8 mouse cellular contexts compared by ENCODE assay signal in genomic region chr5:130023767-130024539, GRCm38 (mm10). TPM values are rescaled to one million over a fixed set of nuclear protein-coding genes. Genes with fewer than 3 reads are reported as not detected.
A peak's percentile ranks its signal among the peaks of the same experiment; 100 is the strongest.
DNase-seq lines count a peak whose midpoint lies in the region; ATAC-seq and TF ChIP-seq lines count a peak whose summit lies in the region.

No protein-coding gene starts in this region.

- TF ChIP-seq EP300 in MEL (IDR thresholded peaks at IDR 0.05; ENCODE audit: low read depth in 1 of 2, low read length in 2 of 2): no peak; a peak in 1 of 4 replicates

- H3K9me3 ChIP-seq in MEL (replicated peaks; ENCODE audit: insufficient read depth, low read length): no peaks in the 10 kb centered on the region
- H3K9me3 ChIP-seq in lung, embryonic 16.5 days (ENCODE audit: control insufficient read depth, low read length): no peaks in the 10 kb centered on the region

- H3K9ac ChIP-seq in MEL (ENCODE audit: control insufficient read depth, low read depth, low read length, poor library complexity, severe bottlenecking): peak overlapping the region; percentile 74
- H3K9ac ChIP-seq in lung, embryonic 16.5 days (ENCODE audit: low read length): peak overlapping the region; percentile 58

- peak overlapping the region; percentile 73 for H3K4me2 ChIP-seq in lung, embryonic 16.5 days (ENCODE audit: low read depth, low read length)

- TF ChIP-seq POLR2A in MEL (IDR thresholded peaks at IDR 0.05; ENCODE audit: control insufficient read depth in 1 of 2, insufficient read depth in 1 of 2, low read depth in 1 of 2, low read length in 2 of 2, poor library complexity in 1 of 2): peak; percentile 55 to 82; a peak in 3 of 4 replicates
- TF ChIP-seq POLR2A in cerebellum, adult 2 months (IDR thresholded peaks at IDR 0.05; ENCODE audit: borderline replicate concordance, insufficient read depth, low read length): peak; percentile 41; the same call in 1 of the 2 replicates

- H3K27me3 ChIP-seq in MEL (ENCODE audit: control insufficient read depth in 1 of 2, insufficient read depth in 2 of 2, low read length in 2 of 2): no peaks in the 10 kb centered on the region
- H3K27me3 ChIP-seq in cerebellum, adult 2 months (ENCODE audit: control insufficient read depth, insufficient read depth, low read length): no peaks in the 10 kb centered on the region
- no peaks in the 10 kb centered on the region for H3K27me3 ChIP-seq in lung, embryonic 16.5 days (ENCODE audit: control insufficient read depth, insufficient read depth, low read depth, low read length)

- DNase-seq in MEL (ENCODE audit: low read depth, low spot score): peak; percentile 96
- DNase-seq in cerebellum, adult 2 months: peak; percentile 77 to 78
- DNase-seq in forelimb bud, embryonic 11.5 days (ENCODE audit: low read depth, low spot score): peak; percentile 83
- DNase-seq in layer of hippocampus, adult 9-10 months (ENCODE audit: low spot score): peak; percentile 67
- peak; percentile 54 for DNase-seq in ovary, postnatal 10 days (ENCODE audit: low spot score)
- peak; percentile 64 to 68 for DNase-seq in thymus, postnatal 10 days (ENCODE audit: low spot score in 2 of 2)

- TF ChIP-seq CTCF in MEL (IDR thresholded peaks at IDR 0.05 in 2 of 3, conservative IDR thresholded peaks at IDR 0.05 in 1 of 3; ENCODE audit: control insufficient read depth in 1 of 3, insufficient read depth in 1 of 3, low read depth in 2 of 3, low read length in 3 of 3, poor library complexity in 1 of 3, severe bottlenecking in 1 of 3): peak; percentile 79 to 84 (median 80)
- TF ChIP-seq CTCF in cerebellum, adult 2 months (IDR thresholded peaks at IDR 0.05; ENCODE audit: borderline replicate concordance, insufficient read depth, low read depth, low read length): peak; percentile 87

- ATAC-seq in hematopoietic stem cell, adult 5-6 weeks (replicated peaks in 1 of 2; ENCODE audit: insufficient read depth in 1 of 2, low FRiP score in 2 of 2, low TSS enrichment in 1 of 2, low read depth in 1 of 2, poor library complexity in 2 of 2, severe bottlenecking in 2 of 2): peak; percentile 93 to 94
- peak; percentile 95 for ATAC-seq in lung, embryonic 16.5 days (ENCODE audit: low read depth)

- H3K27ac ChIP-seq in MEL (ENCODE audit: control insufficient read depth, low read depth, low read length): peak overlapping the region; percentile 41
- H3K27ac ChIP-seq in cerebellum, adult 2 months (ENCODE audit: insufficient read depth, low read length): no peak overlapping the region
- H3K27ac ChIP-seq in lung, embryonic 16.5 days (ENCODE audit: low read length): peak overlapping the region; percentile 48

- peaks cover 0 to 3% of the 10 kb centered on the region in 2 experiments; a peak in 1 of 4 replicates for H3K36me3 ChIP-seq in MEL (ENCODE audit: control insufficient read depth in 1 of 2, insufficient read depth in 2 of 2, low read length in 2 of 2)
- no peaks in the 10 kb centered on the region for H3K36me3 ChIP-seq in lung, embryonic 16.5 days (ENCODE audit: control insufficient read depth, insufficient read depth, low read length)

- H3K79me2 ChIP-seq in MEL (ENCODE audit: control insufficient read depth, insufficient read depth, low read length, poor library complexity): no peaks in the 10 kb centered on the region; the same call in 1 of the 2 replicates

- H3K4me3 ChIP-seq in MEL (ENCODE audit: control insufficient read depth in 1 of 2, insufficient read depth in 1 of 2, low read depth in 2 of 2, low read length in 2 of 2): peak overlapping the region; percentile 87 to 94
- peak overlapping the region; percentile 58 for H3K4me3 ChIP-seq in cerebellum, adult 2 months (replicated peaks; ENCODE audit: insufficient read depth, low read depth, low read length)
- peak overlapping the region; percentile 57 for H3K4me3 ChIP-seq in lung, embryonic 16.5 days (ENCODE audit: low read length)

- peaks cover 0 to 3% of the 10 kb centered on the region in 2 experiments; a peak in 2 of 4 replicates for H3K4me1 ChIP-seq in MEL (ENCODE audit: control insufficient read depth in 1 of 2, insufficient read depth in 2 of 2, low read length in 2 of 2)
- no peaks in the 10 kb centered on the region for H3K4me1 ChIP-seq in cerebellum, adult 2 months (ENCODE audit: control insufficient read depth, insufficient read depth, low read length)
- peaks cover 4% of the 10 kb centered on the region for H3K4me1 ChIP-seq in lung, embryonic 16.5 days (replicated peaks; ENCODE audit: control insufficient read depth, insufficient read depth, low read length)

- under 1% methylated on average over 32 of the region's 32 CpGs for WGBS in cerebellum, adult 2 months
- under 1% methylated on average over 32 of the region's 32 CpGs for WGBS in lung, embryonic 16.5 days

- TF ChIP-seq RAD21 in MEL (IDR thresholded peaks at IDR 0.05; ENCODE audit: low read depth, low read length): peak; percentile 48

TF ChIP-seq in MEL, 35 proteins besides CTCF, POLR2A, EP300 and RAD21 (continues in another document):
- TF ChIP-seq ETS1 (IDR thresholded peaks at IDR 0.05; ENCODE audit: low read depth, low read length) (0 out of 2 replicates have a peak, but pooled peaks have one; percentile 20), MAFK (IDR thresholded peaks at IDR 0.05; ENCODE audit: borderline replicate concordance, low read depth, low read length) (no peak), USF1 (IDR thresholded peaks at IDR 0.05; ENCODE audit: low read depth, low read length) (no peak), MYC (IDR thresholded peaks at IDR 0.05; ENCODE audit: low read depth, low read length) (no peak), ELF1 (IDR thresholded peaks at IDR 0.05; ENCODE audit: low read depth, low read length) (peak; percentile 65), MYB (IDR thresholded peaks at IDR 0.05; ENCODE audit: low read depth, low read length) (no peak), NRF1 (IDR thresholded peaks at IDR 0.05; ENCODE audit: insufficient read depth, low read depth, low read length, poor library complexity, severe bottlenecking) (no peak), SMC3 (IDR thresholded peaks at IDR 0.05; ENCODE audit: low read depth, low read length) (peak; percentile 62), JUND (IDR thresholded peaks at IDR 0.05; ENCODE audit: low read depth, low read length) (no peak), MAZ (IDR thresholded peaks at IDR 0.05; ENCODE audit: low read depth, low read length) (no peak), ZKSCAN1 (IDR thresholded peaks at IDR 0.05; ENCODE audit: low read depth, low read length) (no peak), ZMIZ1 (IDR thresholded peaks at IDR 0.05; ENCODE audit: low read depth, low read length) (no peak; the same call in 1 of the 2 replicates), GABPA (IDR thresholded peaks at IDR 0.05; ENCODE audit: low read depth, low read length) (no peak), UBTF (IDR thresholded peaks at IDR 0.05; ENCODE audit: borderline replicate concordance, insufficient read depth, low read depth, low read length) (no peak), TAL1 (IDR thresholded peaks at IDR 0.05; ENCODE audit: low read length) (no peak), KAT2A (conservative IDR thresholded peaks at IDR 0.05; ENCODE audit: low read depth, low read length) (no peak), RCOR1 (IDR thresholded peaks at IDR 0.05; ENCODE audit: low read depth, low read length) (no peak), MXI1 (IDR thresholded peaks at IDR 0.05; ENCODE audit: low read depth, low read length) (0 out of 2 replicates have a peak, but pooled peaks have one; percentile 23), BHLHE40 (IDR thresholded peaks at IDR 0.05; ENCODE audit: borderline replicate concordance, low read depth, low read length) (peak; percentile 35; the same call in 1 of the 2 replicates), E2F4 (IDR thresholded peaks at IDR 0.05; ENCODE audit: borderline replicate concordance, low read depth, low read length) (no peak), MEF2A (IDR thresholded peaks at IDR 0.05; ENCODE audit: extremely low read depth, insufficient replicate concordance, low read depth, low read length, poor library complexity, severe bottlenecking) (no peak), ZC3H11A (IDR thresholded peaks at IDR 0.05; ENCODE audit: low read depth, low read length) (peak; percentile 31; the same call in 1 of the 2 replicates), HCFC1 (IDR thresholded peaks at IDR 0.05; ENCODE audit: low read depth, low read length) (peak; percentile 36), CHD1 (IDR thresholded peaks at IDR 0.05; ENCODE audit: low read depth, low read length) (no peak)

RNA-seq across cellular contexts. Expression of gene Asl, which starts 5.1 kb away (rescaled TPM):
- 15.8 and 17.3 TPM in 2 replicates for total RNA-seq in MEL (2012; rRNA removed)
- 10 to 100 TPM in 1 of 2 experiments, not detected in 1; 26.7 TPM for polyA plus RNA-seq in MEL (2012; ENCODE audit: insufficient read depth in 1 of 2, insufficient read length in 2 of 2, low read depth in 1 of 2, low replicate concordance in 2 of 2, missing spikeins in 1 of 2)
- polyA plus RNA-seq in cerebellum, adult 2 months (2012; rRNA removed): 27.0 and 28.7 TPM in 2 replicates
- 27.1 and 29.8 TPM in 2 replicates for total RNA-seq in hematopoietic stem cell, adult 5-6 weeks (2017)
- polyA plus RNA-seq in lung, embryonic 16.5 days (2015; fragmentation: Nextera tagmentation; extraction: Ambion mirVana): 26.1 and 31.2 TPM in 2 replicates

RNA-seq across cellular contexts. Expression of gene Crcp, which starts 5.1 kb away (rescaled TPM):
- total RNA-seq in MEL (2012; rRNA removed): 60.9 and 69.6 TPM in 2 replicates
- 10 to 100 TPM in 1 of 2 experiments, not detected in 1; 56.2 TPM for polyA plus RNA-seq in MEL (2012; ENCODE audit: insufficient read depth in 1 of 2, insufficient read length in 2 of 2, low read depth in 1 of 2, low replicate concordance in 2 of 2, missing spikeins in 1 of 2)
- 34.9 and 38.9 TPM in 2 replicates for polyA plus RNA-seq in cerebellum, adult 2 months (2012; rRNA removed)
- total RNA-seq in hematopoietic stem cell, adult 5-6 weeks (2017): 38.3 and 49.5 TPM in 2 replicates
- polyA plus RNA-seq in lung, embryonic 16.5 days (2015; fragmentation: Nextera tagmentation; extraction: Ambion mirVana): 37.0 and 41.3 TPM in 2 replicates

RNA-seq across cellular contexts. Expression of gene Gusb, which starts 21.1 kb away (rescaled TPM):
- total RNA-seq in MEL (2012; rRNA removed): 37.8 and 44.4 TPM in 2 replicates
- polyA plus RNA-seq in MEL (2012; ENCODE audit: insufficient read depth in 1 of 2, insufficient read length in 2 of 2, low read depth in 1 of 2, low replicate concordance in 2 of 2, missing spikeins in 1 of 2): 100 to 1,000 TPM in 1 of 2 experiments, 10 to 100 TPM in 1; 54.2 to 107 TPM
- 18.9 and 19.3 TPM in 2 replicates for polyA plus RNA-seq in cerebellum, adult 2 months (2012; rRNA removed)
- 37.8 and 43.7 TPM in 2 replicates for total RNA-seq in hematopoietic stem cell, adult 5-6 weeks (2017)
- 65.0 and 67.4 TPM in 2 replicates for polyA plus RNA-seq in lung, embryonic 16.5 days (2015; fragmentation: Nextera tagmentation; extraction: Ambion mirVana)

RNA-seq across cellular contexts. Expression of gene Tpst1, which starts 49.2 kb away (rescaled TPM):
- 27.9 and 31.7 TPM in 2 replicates for total RNA-seq in MEL (2012; rRNA removed)
- polyA plus RNA-seq in MEL (2012; ENCODE audit: insufficient read depth in 1 of 2, insufficient read length in 2 of 2, low read depth in 1 of 2, low replicate concordance in 2 of 2, missing spikeins in 1 of 2): 10 to 100 TPM in 1 of 2 experiments, not detected in 1; 32.3 TPM
- 36.3 and 41.6 TPM in 2 replicates for polyA plus RNA-seq in cerebellum, adult 2 months (2012; rRNA removed)
- total RNA-seq in hematopoietic stem cell, adult 5-6 weeks (2017): 6.9 and 7.3 TPM in 2 replicates
- 56.2 and 58.1 TPM in 2 replicates for polyA plus RNA-seq in lung, embryonic 16.5 days (2015; fragmentation: Nextera tagmentation; extraction: Ambion mirVana)
